Mouse (Mus musculus) natural killer cell, adult 2 months (primary cell): ENCODE data around the gene Hsf2bp.
"Not testable (repeated sequence)": the region's sequence is repeated elsewhere in the genome, so short reads cannot be mapped to it uniquely, and the experiment has no call there.

Experiments
- DNase-seq, 2 experiments: peaks; one replicate each; pipeline ENCODE4 v3.0.0; 2022; ENCODE audit warnings: low spot score in 2 of 2

Hsf2bp gene

GRCm38 (mm10) chr17:32035609-32036508 is at the start of gene Hsf2bp, which contains the start of gene Rrp1b:
Hsf2bp (minus strand) TSS chr17:32036349.
Rrp1b (plus strand) TSS chr17:32036100.
- peak; percentile 46 to 60 for DNase-seq

- no peak for DNase-seq
These were observed 47.2 kb upstream of the Hsf2bp start for GRCm38 (mm10) chr17:32083351-32083750.

- DNase-seq, result peak in 1 of 2 experiments; percentile 35
These were observed 39.0 kb upstream of the Hsf2bp start for GRCm38 (mm10) chr17:32075164-32075563.

- DNase-seq, result no peak
These were observed 38.5 kb upstream of the Hsf2bp start for GRCm38 (mm10) chr17:32074658-32075057.

GRCm38 (mm10) chr17:32073359-32073758 is 37.2 kb upstream of the Hsf2bp start:
- DNase-seq, result peak; percentile 83 to 84

GRCm38 (mm10) chr17:32068810-32069209 is 32.7 kb upstream of the Hsf2bp start:
- no peak for DNase-seq

GRCm38 (mm10) chr17:32068381-32068780 is 32.2 kb upstream of the Hsf2bp start:
- no peak for DNase-seq

- peak in 1 of 2 experiments; percentile 47 for DNase-seq
These were observed 31.4 kb upstream of the Hsf2bp start for GRCm38 (mm10) chr17:32067541-32067940.

GRCm38 (mm10) chr17:32064762-32065161 is 28.6 kb upstream of the Hsf2bp start:
- DNase-seq, result not testable (repeated sequence)

GRCm38 (mm10) chr17:32063654-32064053 is 27.5 kb upstream of the Hsf2bp start:
- DNase-seq, result no peak

- DNase-seq, result no peak
These were observed 25.1 kb upstream of the Hsf2bp start for GRCm38 (mm10) chr17:32061219-32061618.

- DNase-seq, result no peak
These were observed 22.9 kb upstream of the Hsf2bp start for GRCm38 (mm10) chr17:32059084-32059483.

- no peak for DNase-seq
These were observed 21.7 kb upstream of the Hsf2bp start for GRCm38 (mm10) chr17:32057843-32058242.

GRCm38 (mm10) chr17:32053677-32054076 is 17.5 kb upstream of the Hsf2bp start:
- DNase-seq, result peak; percentile 40 to 66

GRCm38 (mm10) chr17:32052237-32053080 is 16.3 kb upstream of the Hsf2bp start:
- no peak for DNase-seq

GRCm38 (mm10) chr17:32050609-32051008 is 14.5 kb upstream of the Hsf2bp start:
- no peak for DNase-seq

GRCm38 (mm10) chr17:32049914-32050313 is 13.8 kb upstream of the Hsf2bp start:
- DNase-seq, result no peak

GRCm38 (mm10) chr17:32048351-32048750 is 12.2 kb upstream of the Hsf2bp start:
- DNase-seq, result no peak

- DNase-seq, result no peak
These were observed 10.4 kb upstream of the Hsf2bp start for GRCm38 (mm10) chr17:32046541-32046940.

GRCm38 (mm10) chr17:32040263-32040662 is 4.1 kb upstream of the Hsf2bp start:
- no peak for DNase-seq

GRCm38 (mm10) chr17:32036509-32037438 is 625 bp upstream of the Hsf2bp start:
- DNase-seq, result no peak
